Mouse (Mus musculus): Measurements from ENCODE around the gene Rab7b. TPM values are rescaled to one million over a fixed set of nuclear protein-coding genes. Genes with fewer than 3 reads are reported as not detected.

Rab7b gene
- polyA plus RNA-seq (2012; rRNA removed), result 4.5 and 4.8 TPM in 2 replicates

GRCm38 (mm10) chr1:131688475-131688874 is at the start of gene Rab7b:
Gene Rab7b (plus strand): TSS chr1:131688695.
- DNase-seq, result no peak
- H3K4me1 ChIP-seq (ENCODE audit: control insufficient read depth, insufficient read depth, low read length), result no peaks in the 10 kb centered on the region
- TF ChIP-seq POLR2A (IDR thresholded peaks at IDR 0.05; ENCODE audit: borderline replicate concordance, insufficient read depth, low read length), result no peak
- no peak for TF ChIP-seq CTCF (IDR thresholded peaks at IDR 0.05; ENCODE audit: borderline replicate concordance, insufficient read depth, low read depth, low read length)
- no peak within 1 kb of the TSS for H3K27ac ChIP-seq (ENCODE audit: insufficient read depth, low read length)
- H3K27me3 ChIP-seq (ENCODE audit: control insufficient read depth, insufficient read depth, low read length), result no peaks in the 10 kb centered on the region
- 44% methylated on average over 8 of the region's 8 CpGs for WGBS
- no peak within 1 kb of the TSS for H3K4me3 ChIP-seq (replicated peaks; ENCODE audit: insufficient read depth, low read depth, low read length)

- TF ChIP-seq POLR2A (IDR thresholded peaks at IDR 0.05; ENCODE audit: borderline replicate concordance, insufficient read depth, low read length) (no peak), CTCF (IDR thresholded peaks at IDR 0.05; ENCODE audit: borderline replicate concordance, insufficient read depth, low read depth, low read length) (no peak)
- DNase-seq, result no peak
- no peaks in the 10 kb centered on the region for H3K27me3 ChIP-seq (ENCODE audit: control insufficient read depth, insufficient read depth, low read length)
- H3K4me3 ChIP-seq (replicated peaks; ENCODE audit: insufficient read depth, low read depth, low read length), result no peak overlapping the region
- H3K27ac ChIP-seq (ENCODE audit: insufficient read depth, low read length), result no peak overlapping the region
- 86% methylated on average over 4 of the region's 4 CpGs for WGBS
- no peaks in the 10 kb centered on the region for H3K4me1 ChIP-seq (ENCODE audit: control insufficient read depth, insufficient read depth, low read length)
These were observed 48.4 kb upstream of the Rab7b start for GRCm38 (mm10) chr1:131640062-131640461.

- 93% methylated on average over 13 of the region's 13 CpGs for WGBS
These were observed 46.9 kb upstream of the Rab7b start for GRCm38 (mm10) chr1:131641565-131641964.

GRCm38 (mm10) chr1:131642251-131642650 is 46.2 kb upstream of the Rab7b start:
- no peak overlapping the region for H3K27ac ChIP-seq (ENCODE audit: insufficient read depth, low read length)
- no peaks in the 10 kb centered on the region for H3K4me1 ChIP-seq (ENCODE audit: control insufficient read depth, insufficient read depth, low read length)
- no peak for DNase-seq
- H3K27me3 ChIP-seq (ENCODE audit: control insufficient read depth, insufficient read depth, low read length), result no peaks in the 10 kb centered on the region
- H3K4me3 ChIP-seq (replicated peaks; ENCODE audit: insufficient read depth, low read depth, low read length), result no peak overlapping the region
- TF ChIP-seq CTCF (IDR thresholded peaks at IDR 0.05; ENCODE audit: borderline replicate concordance, insufficient read depth, low read depth, low read length) (no peak), POLR2A (IDR thresholded peaks at IDR 0.05; ENCODE audit: borderline replicate concordance, insufficient read depth, low read length) (no peak)
- 86% methylated on average over 2 of the region's 2 CpGs for WGBS

More at GRCm38 (mm10) chr1:131641565-131641964, 46.9 kb upstream of the Rab7b start:
- TF ChIP-seq POLR2A (IDR thresholded peaks at IDR 0.05; ENCODE audit: borderline replicate concordance, insufficient read depth, low read length) (no peak), CTCF (IDR thresholded peaks at IDR 0.05; ENCODE audit: borderline replicate concordance, insufficient read depth, low read depth, low read length) (no peak)
- Histone ChIP-seq H3K4me1 (ENCODE audit: control insufficient read depth, insufficient read depth, low read length) (no peaks in the 10 kb centered on the region), H3K4me3 (replicated peaks; ENCODE audit: insufficient read depth, low read depth, low read length) (no peak overlapping the region), H3K27me3 (ENCODE audit: control insufficient read depth, insufficient read depth, low read length) (no peaks in the 10 kb centered on the region), H3K27ac (ENCODE audit: insufficient read depth, low read length) (no peak overlapping the region)
- DNase-seq, result no peak

GRCm38 (mm10) chr1:131652670-131653443 is 35.6 kb upstream of the Rab7b start:
- no peak for TF ChIP-seq CTCF (IDR thresholded peaks at IDR 0.05; ENCODE audit: borderline replicate concordance, insufficient read depth, low read depth, low read length)
- no peak for TF ChIP-seq POLR2A (IDR thresholded peaks at IDR 0.05; ENCODE audit: borderline replicate concordance, insufficient read depth, low read length)
- 60% methylated on average over 12 of the region's 12 CpGs for WGBS
- no peaks in the 10 kb centered on the region for H3K27me3 ChIP-seq (ENCODE audit: control insufficient read depth, insufficient read depth, low read length)
- DNase-seq, result no peak
- no peaks in the 10 kb centered on the region for H3K4me1 ChIP-seq (ENCODE audit: control insufficient read depth, insufficient read depth, low read length)
- H3K4me3 ChIP-seq (replicated peaks; ENCODE audit: insufficient read depth, low read depth, low read length), result no peak overlapping the region
- no peak overlapping the region for H3K27ac ChIP-seq (ENCODE audit: insufficient read depth, low read length)

GRCm38 (mm10) chr1:131655601-131656000 is 32.9 kb upstream of the Rab7b start:
- Histone ChIP-seq H3K27me3 (ENCODE audit: control insufficient read depth, insufficient read depth, low read length) (no peaks in the 10 kb centered on the region), H3K4me1 (ENCODE audit: control insufficient read depth, insufficient read depth, low read length) (no peaks in the 10 kb centered on the region), H3K4me3 (replicated peaks; ENCODE audit: insufficient read depth, low read depth, low read length) (no peak overlapping the region), H3K27ac (ENCODE audit: insufficient read depth, low read length) (no peak overlapping the region)
- TF ChIP-seq POLR2A (IDR thresholded peaks at IDR 0.05; ENCODE audit: borderline replicate concordance, insufficient read depth, low read length), result no peak
- no peak for TF ChIP-seq CTCF (IDR thresholded peaks at IDR 0.05; ENCODE audit: borderline replicate concordance, insufficient read depth, low read depth, low read length)
- WGBS, result 83% methylated on average over 6 of the region's 6 CpGs
- no peak for DNase-seq

- peak; percentile 91 for TF ChIP-seq CTCF (IDR thresholded peaks at IDR 0.05; ENCODE audit: borderline replicate concordance, insufficient read depth, low read depth, low read length)
- no peak; the same call in 1 of the 2 replicates for TF ChIP-seq POLR2A (IDR thresholded peaks at IDR 0.05; ENCODE audit: borderline replicate concordance, insufficient read depth, low read length)
- DNase-seq, result peak; percentile 88 to 90
- H3K4me1 ChIP-seq (ENCODE audit: control insufficient read depth, insufficient read depth, low read length), result no peaks in the 10 kb centered on the region
- no peaks in the 10 kb centered on the region for H3K27me3 ChIP-seq (ENCODE audit: control insufficient read depth, insufficient read depth, low read length)
- no peak overlapping the region for H3K27ac ChIP-seq (ENCODE audit: insufficient read depth, low read length)
- WGBS, result under 1% methylated on average over 11 of the region's 11 CpGs
- H3K4me3 ChIP-seq (replicated peaks; ENCODE audit: insufficient read depth, low read depth, low read length), result peak overlapping the region; percentile 24
These were observed 30.5 kb upstream of the Rab7b start for GRCm38 (mm10) chr1:131657945-131658354.

GRCm38 (mm10) chr1:131659512-131660085 is 28.9 kb upstream of the Rab7b start:
- 65% methylated on average over 5 of the region's 5 CpGs for WGBS
- H3K27me3 ChIP-seq (ENCODE audit: control insufficient read depth, insufficient read depth, low read length), result no peaks in the 10 kb centered on the region
- TF ChIP-seq CTCF (IDR thresholded peaks at IDR 0.05; ENCODE audit: borderline replicate concordance, insufficient read depth, low read depth, low read length), result no peak
- no peak for TF ChIP-seq POLR2A (IDR thresholded peaks at IDR 0.05; ENCODE audit: borderline replicate concordance, insufficient read depth, low read length)
- no peak overlapping the region for H3K4me3 ChIP-seq (replicated peaks; ENCODE audit: insufficient read depth, low read depth, low read length)
- no peaks in the 10 kb centered on the region for H3K4me1 ChIP-seq (ENCODE audit: control insufficient read depth, insufficient read depth, low read length)
- DNase-seq, result no peak
- no peak overlapping the region for H3K27ac ChIP-seq (ENCODE audit: insufficient read depth, low read length)
